Mouse (Mus musculus): Measurements from ENCODE around the gene Zfp551. TPM values are rescaled to one million over a fixed set of nuclear protein-coding genes. Genes with fewer than 3 reads are reported as not detected.

Gene Zfp551
- 10.0 and 10.1 TPM in 2 replicates for polyA plus RNA-seq (2015; fragmentation: Nextera tagmentation; extraction: Ambion mirVana)

GRCm38 (mm10) chr7:12422245-12422849 lies at the start of gene Zfp551:
TSS of gene Zfp551 (minus strand) at chr7:12422751.
- H3K9ac ChIP-seq: peak within 1 kb of the TSS; percentile 79
- peak within 1 kb of the TSS; percentile 74 for H3K4me2 ChIP-seq
- H3K27ac ChIP-seq: peak within 1 kb of the TSS; percentile 55; the same call in 1 of the 2 replicates
- H3K4me1 ChIP-seq (replicated peaks): peaks cover 18% of the 10 kb centered on the region
- ATAC-seq (ENCODE audit: low FRiP score): peak; percentile 94
- peak within 1 kb of the TSS; percentile 67 for H3K4me3 ChIP-seq
- H3K36me3 ChIP-seq: peaks cover 30% of the 10 kb centered on the region
- under 1% methylated on average over 27 of the region's 27 CpGs for WGBS
- H3K9me3 ChIP-seq: no peaks in the 10 kb centered on the region
- no peaks in the 10 kb centered on the region for H3K27me3 ChIP-seq

DNA sequence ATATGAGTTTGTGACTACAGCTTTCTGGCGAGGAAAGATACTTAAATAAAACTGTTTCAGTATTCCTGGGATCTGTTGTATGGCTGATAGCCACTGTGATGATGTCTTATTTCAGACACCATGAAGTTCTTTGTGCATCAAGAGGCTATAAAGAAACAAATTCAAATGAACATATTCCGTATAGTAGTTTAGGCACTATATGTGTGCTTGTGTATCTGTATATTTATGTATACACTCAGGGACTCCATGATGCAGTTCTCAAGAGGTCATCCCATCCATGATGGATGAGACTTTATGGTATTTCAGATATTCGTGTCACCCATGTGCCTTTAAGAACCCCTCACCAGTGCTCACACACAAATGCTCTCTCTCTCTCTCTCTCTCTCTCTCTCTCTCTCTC lies 304 bp upstream of the Zfp551 start:
- no peaks in the 10 kb centered on the region for H3K9me3 ChIP-seq
- no peak overlapping the region for H3K27ac ChIP-seq
- H3K4me2 ChIP-seq: peak overlapping the region; percentile 74
- peaks cover 18% of the 10 kb centered on the region for H3K4me1 ChIP-seq (replicated peaks)
- H3K36me3 ChIP-seq: peaks cover 25% of the 10 kb centered on the region
- H3K4me3 ChIP-seq: peak overlapping the region; percentile 67
- ATAC-seq (ENCODE audit: low FRiP score): no peak; the same call in 1 of the 2 replicates
- H3K9ac ChIP-seq: peak overlapping the region; percentile 79; the same call in 1 of the 2 replicates
- no peaks in the 10 kb centered on the region for H3K27me3 ChIP-seq
- 61% methylated on average over 3 of the region's 3 CpGs for WGBS

- Histone ChIP-seq H3K9ac (peak overlapping the region; percentile 79), H3K36me3 (peaks cover 36% of the 10 kb centered on the region), H3K4me2 (peak overlapping the region; percentile 74), H3K4me3 (peak overlapping the region; percentile 67), H3K9me3 (0 out of 2 replicates have a peak, but pooled peaks cover 2% of the 10 kb centered on the region), H3K4me1 (replicated peaks) (peaks cover 18% of the 10 kb centered on the region), H3K27ac (0 out of 2 replicates have a peak overlapping the region, but pooled peaks have one; percentile 55), H3K27me3 (no peaks in the 10 kb centered on the region)
- 60% methylated on average over 5 of the region's 5 CpGs for WGBS
- ATAC-seq (ENCODE audit: low FRiP score): peak; percentile 46; the same call in 1 of the 2 replicates
Measured at GRCm38 (mm10) chr7:12421741-12422140, 810 bp downstream of the Zfp551 start.

GRCm38 (mm10) chr7:12369173-12369572 lies 53.4 kb downstream of the Zfp551 start, which contains the start of gene Vmn1r84:
TSS of gene Vmn1r84 (minus strand) at chr7:12369273.
- H3K9me3 ChIP-seq: peaks cover 16% of the 10 kb centered on the region
- no peak for ATAC-seq (ENCODE audit: low FRiP score)
- H3K4me2 ChIP-seq: no peak within 1 kb of the TSS
- no peak within 1 kb of the TSS for H3K27ac ChIP-seq
- no peaks in the 10 kb centered on the region for H3K36me3 ChIP-seq
- H3K4me1 ChIP-seq (replicated peaks): no peaks in the 10 kb centered on the region
- WGBS: 76% methylated on average over 1 of the region's 1 CpGs
- no peak within 1 kb of the TSS for H3K4me3 ChIP-seq
- no peaks in the 10 kb centered on the region for H3K27me3 ChIP-seq
- no peak within 1 kb of the TSS for H3K9ac ChIP-seq

Other genes with a start within 250 kb of the Zfp551 start
- not detected in 2 replicates for gene Vmn1r80, start 233.5 kb downstream of the Zfp551 start, polyA plus RNA-seq (2015; fragmentation: Nextera tagmentation; extraction: Ambion mirVana)
- gene Vmn1r81, start 154.5 kb downstream of the Zfp551 start, polyA plus RNA-seq (2015; fragmentation: Nextera tagmentation; extraction: Ambion mirVana): not detected in 2 replicates
- not detected in 2 replicates for gene Vmn1r82, start 122.3 kb downstream of the Zfp551 start, polyA plus RNA-seq (2015; fragmentation: Nextera tagmentation; extraction: Ambion mirVana)
- not detected in 2 replicates for gene Vmn1r83, start 93.3 kb downstream of the Zfp551 start, polyA plus RNA-seq (2015; fragmentation: Nextera tagmentation; extraction: Ambion mirVana)
- gene Vmn1r84, start 53.5 kb downstream of the Zfp551 start, polyA plus RNA-seq (2015; fragmentation: Nextera tagmentation; extraction: Ambion mirVana): not detected in 2 replicates
- 49.7 and 50.6 TPM in 2 replicates for gene Zfp606, start 55.5 kb upstream of the Zfp551 start, polyA plus RNA-seq (2015; fragmentation: Nextera tagmentation; extraction: Ambion mirVana)
- gene 2900092C05Rik, start 89.8 kb upstream of the Zfp551 start, polyA plus RNA-seq (2015; fragmentation: Nextera tagmentation; extraction: Ambion mirVana): not detected in 2 replicates
- 0.01 TPM in 1 of 2 replicates, not detected in the other for gene Vmn2r53, start 186.0 kb upstream of the Zfp551 start, polyA plus RNA-seq (2015; fragmentation: Nextera tagmentation; extraction: Ambion mirVana)
- gene Vmn2r54, start 217.6 kb upstream of the Zfp551 start, polyA plus RNA-seq (2015; fragmentation: Nextera tagmentation; extraction: Ambion mirVana): not detected in 2 replicates